Mouse (Mus musculus): ENCODE data around the gene Mapt.
A peak's percentile ranks its signal among the peaks of the same experiment; 100 is the strongest.

- TF ChIP-seq CTCF (IDR thresholded peaks at IDR 0.05; ENCODE audit: extremely low read depth, insufficient read length, insufficient replicate concordance, low read depth, low read length) (peak; percentile 92; the same call in 1 of the 2 replicates), POLR2A (IDR thresholded peaks at IDR 0.05; ENCODE audit: low read depth, low read length) (no peak)
Measured at GRCm38 (mm10) chr11:104315703-104316102, 84.5 kb downstream of the Mapt start.
